Mouse (Mus musculus): ENCODE results near the gene Smarcd1. TPM values are rescaled to one million over a fixed set of nuclear protein-coding genes. Genes with fewer than 3 reads are reported as not detected.

Smarcd1 gene
- polyA plus RNA-seq, 1 experiment from 2014 or later = 44.2 TPM

DNA sequence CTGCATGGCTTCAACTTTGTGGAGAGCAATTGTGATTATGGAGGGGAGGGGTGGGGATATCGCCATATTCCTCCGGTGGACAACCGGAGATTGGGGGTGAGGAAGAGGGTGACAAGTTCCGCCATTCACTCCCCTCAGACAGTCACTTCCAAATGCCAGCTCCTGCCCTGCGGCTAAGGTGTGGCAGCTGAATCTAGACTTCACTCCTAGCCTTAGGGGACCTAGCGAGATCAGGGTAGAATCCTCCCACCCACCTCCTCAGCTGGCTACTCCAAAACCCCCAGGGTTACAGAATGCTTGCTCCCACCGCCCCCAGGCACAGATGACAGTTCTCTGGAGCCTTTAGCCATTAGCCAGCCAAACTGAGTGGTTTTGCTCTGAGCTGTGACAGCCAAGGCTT lies 22.9 kb upstream of the Smarcd1 start:
- no peak overlapping the region for H3K4me2 ChIP-seq (ENCODE audit: low read length)
- WGBS = 55% methylated on average over 7 of the region's 7 CpGs
- ATAC-seq (replicated peaks; ENCODE audit: low FRiP score, low read depth) = no peak

GRCm38 (mm10) chr15:99682880-99683279 lies 19.0 kb upstream of the Smarcd1 start:
- Histone ChIP-seq H3K4me1 (replicated peaks; ENCODE audit: insufficient read depth, low read length) (no peaks in the 10 kb centered on the region), H3K27me3 (ENCODE audit: insufficient read depth, low read length) (no peaks in the 10 kb centered on the region), H3K9ac (ENCODE audit: low read depth, low read length) (no peak overlapping the region), H3K9me3 (replicated peaks; ENCODE audit: low read length) (no peaks in the 10 kb centered on the region), H3K36me3 (ENCODE audit: insufficient read depth, low read length) (no peaks in the 10 kb centered on the region), H3K27ac (no peak overlapping the region), H3K4me2 (ENCODE audit: low read length) (no peak overlapping the region), H3K4me3 (replicated peaks; ENCODE audit: low read depth, low read length) (no peak overlapping the region)
- ATAC-seq (replicated peaks; ENCODE audit: low FRiP score, low read depth) = no peak
- TF ChIP-seq CTCF (IDR thresholded peaks at IDR 0.05; ENCODE audit: low read depth) = peak; percentile 50
- WGBS = 91% methylated on average over 7 of the region's 7 CpGs
- DNase-seq (ENCODE audit: low spot score) = no peak

More for the DNA sequence above, 22.9 kb upstream of the Smarcd1 start:
- no peak overlapping the region for H3K27ac ChIP-seq
- no peak for DNase-seq (ENCODE audit: low spot score)
- no peak overlapping the region for H3K9ac ChIP-seq (ENCODE audit: low read depth, low read length)
- no peaks in the 10 kb centered on the region for H3K9me3 ChIP-seq (replicated peaks; ENCODE audit: low read length)
- H3K4me3 ChIP-seq (replicated peaks; ENCODE audit: low read depth, low read length) = no peak overlapping the region
- H3K27me3 ChIP-seq (ENCODE audit: insufficient read depth, low read length) = no peaks in the 10 kb centered on the region
- no peak for TF ChIP-seq CTCF (IDR thresholded peaks at IDR 0.05; ENCODE audit: low read depth)
- no peaks in the 10 kb centered on the region for H3K36me3 ChIP-seq (ENCODE audit: insufficient read depth, low read length)
- no peaks in the 10 kb centered on the region for H3K4me1 ChIP-seq (replicated peaks; ENCODE audit: insufficient read depth, low read length)

GRCm38 (mm10) chr15:99684156-99684555 lies 17.8 kb upstream of the Smarcd1 start:
- no peak for DNase-seq (ENCODE audit: low spot score)
- H3K4me2 ChIP-seq (ENCODE audit: low read length) = no peak overlapping the region
- no peak overlapping the region for H3K27ac ChIP-seq
- WGBS = 89% methylated on average over 5 of the region's 5 CpGs
- TF ChIP-seq CTCF (IDR thresholded peaks at IDR 0.05; ENCODE audit: low read depth) = no peak
- no peak overlapping the region for H3K9ac ChIP-seq (ENCODE audit: low read depth, low read length)
- H3K36me3 ChIP-seq (ENCODE audit: insufficient read depth, low read length) = no peaks in the 10 kb centered on the region
- ATAC-seq (replicated peaks; ENCODE audit: low FRiP score, low read depth) = no peak
- no peaks in the 10 kb centered on the region for H3K9me3 ChIP-seq (replicated peaks; ENCODE audit: low read length)
- no peaks in the 10 kb centered on the region for H3K4me1 ChIP-seq (replicated peaks; ENCODE audit: insufficient read depth, low read length)
- no peak overlapping the region for H3K4me3 ChIP-seq (replicated peaks; ENCODE audit: low read depth, low read length)
- H3K27me3 ChIP-seq (ENCODE audit: insufficient read depth, low read length) = no peaks in the 10 kb centered on the region

DNA sequence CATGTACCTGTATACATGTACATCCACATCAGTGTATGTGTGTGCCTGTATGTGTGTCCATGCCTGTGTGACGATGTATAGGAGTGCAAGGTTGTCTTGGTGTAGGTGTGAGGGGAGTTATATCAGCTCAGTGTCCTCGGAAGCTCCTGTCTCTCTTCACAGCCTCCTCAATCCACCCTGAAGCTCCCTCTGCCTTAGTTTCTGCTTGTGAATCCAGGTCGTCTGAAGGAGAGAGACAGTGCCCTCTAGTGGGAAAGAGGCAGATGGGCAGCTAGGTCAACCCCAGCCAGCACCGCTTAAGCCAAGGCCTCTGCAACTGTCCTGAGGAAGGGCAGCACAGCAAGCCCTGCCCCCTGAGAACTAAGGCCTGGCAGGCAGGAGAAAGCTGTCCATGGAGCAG lies 13.2 kb upstream of the Smarcd1 start:
- H3K4me2 ChIP-seq (ENCODE audit: low read length) = no peak overlapping the region
- no peaks in the 10 kb centered on the region for H3K9me3 ChIP-seq (replicated peaks; ENCODE audit: low read length)
- no peaks in the 10 kb centered on the region for H3K4me1 ChIP-seq (replicated peaks; ENCODE audit: insufficient read depth, low read length)
- no peak overlapping the region for H3K4me3 ChIP-seq (replicated peaks; ENCODE audit: low read depth, low read length)
- ATAC-seq (replicated peaks; ENCODE audit: low FRiP score, low read depth) (no peak), DNase-seq (ENCODE audit: low spot score) (peak; percentile 92)
- no peaks in the 10 kb centered on the region for H3K27me3 ChIP-seq (ENCODE audit: insufficient read depth, low read length)
- H3K36me3 ChIP-seq (ENCODE audit: insufficient read depth, low read length) = no peaks in the 10 kb centered on the region
- H3K27ac ChIP-seq = no peak overlapping the region
- peak; percentile 93 for TF ChIP-seq CTCF (IDR thresholded peaks at IDR 0.05; ENCODE audit: low read depth)
- H3K9ac ChIP-seq (ENCODE audit: low read depth, low read length) = no peak overlapping the region
- 4% methylated on average over 4 of the region's 4 CpGs for WGBS

GRCm38 (mm10) chr15:99690924-99691323 lies 11.0 kb upstream of the Smarcd1 start:
- DNase-seq (ENCODE audit: low spot score) (no peak), ATAC-seq (replicated peaks; ENCODE audit: low FRiP score, low read depth) (no peak)
- no peak overlapping the region for H3K4me3 ChIP-seq (replicated peaks; ENCODE audit: low read depth, low read length)
- no peak overlapping the region for H3K27ac ChIP-seq
- no peaks in the 10 kb centered on the region for H3K36me3 ChIP-seq (ENCODE audit: insufficient read depth, low read length)
- WGBS = 22% methylated on average over 4 of the region's 4 CpGs
- H3K4me1 ChIP-seq (replicated peaks; ENCODE audit: insufficient read depth, low read length) = no peaks in the 10 kb centered on the region
- TF ChIP-seq CTCF (IDR thresholded peaks at IDR 0.05; ENCODE audit: low read depth) = no peak
- no peak overlapping the region for H3K9ac ChIP-seq (ENCODE audit: low read depth, low read length)
- H3K9me3 ChIP-seq (replicated peaks; ENCODE audit: low read length) = no peaks in the 10 kb centered on the region
- H3K4me2 ChIP-seq (ENCODE audit: low read length) = no peak overlapping the region
- H3K27me3 ChIP-seq (ENCODE audit: insufficient read depth, low read length) = no peaks in the 10 kb centered on the region

DNA sequence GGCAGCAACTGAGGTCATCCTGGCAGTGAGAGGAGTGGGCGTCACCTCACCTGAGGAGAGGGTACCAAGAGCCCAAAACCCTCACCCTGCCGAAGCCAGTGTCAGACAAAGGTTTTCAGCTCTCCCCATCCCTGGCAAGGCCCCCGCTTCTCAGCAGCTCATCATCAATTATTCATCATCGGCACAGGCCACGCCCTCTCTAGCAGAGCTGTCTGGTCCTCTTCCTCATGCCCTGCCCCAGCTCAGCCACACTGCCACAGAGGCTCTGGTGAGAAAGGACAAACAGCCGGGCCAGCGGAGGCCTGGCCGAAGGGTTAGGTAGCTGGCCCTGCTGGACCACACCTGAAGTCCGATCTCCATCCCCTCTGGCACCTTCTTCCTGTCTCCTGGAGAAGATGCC lies 10.0 kb upstream of the Smarcd1 start:
- Histone ChIP-seq H3K4me1 (replicated peaks; ENCODE audit: insufficient read depth, low read length) (no peaks in the 10 kb centered on the region), H3K4me3 (replicated peaks; ENCODE audit: low read depth, low read length) (no peak overlapping the region), H3K9me3 (replicated peaks; ENCODE audit: low read length) (no peaks in the 10 kb centered on the region), H3K27ac (no peak overlapping the region), H3K4me2 (ENCODE audit: low read length) (no peak overlapping the region), H3K9ac (ENCODE audit: low read depth, low read length) (no peak overlapping the region), H3K36me3 (ENCODE audit: insufficient read depth, low read length) (no peaks in the 10 kb centered on the region), H3K27me3 (ENCODE audit: insufficient read depth, low read length) (no peaks in the 10 kb centered on the region)
- no peak for DNase-seq (ENCODE audit: low spot score)
- no peak for ATAC-seq (replicated peaks; ENCODE audit: low FRiP score, low read depth)
- WGBS = 45% methylated on average over 9 of the region's 9 CpGs
- no peak for TF ChIP-seq CTCF (IDR thresholded peaks at IDR 0.05; ENCODE audit: low read depth)

GRCm38 (mm10) chr15:99697309-99697708 lies 4.6 kb upstream of the Smarcd1 start:
- no peak for TF ChIP-seq CTCF (IDR thresholded peaks at IDR 0.05; ENCODE audit: low read depth)
- DNase-seq (ENCODE audit: low spot score) = peak; percentile 46
- WGBS = 5% methylated on average over 2 of the region's 2 CpGs

More at GRCm38 (mm10) chr15:99697309-99697708, 4.6 kb upstream of the Smarcd1 start:
- no peaks in the 10 kb centered on the region for H3K36me3 ChIP-seq (ENCODE audit: insufficient read depth, low read length)
- no peak overlapping the region for H3K4me3 ChIP-seq (replicated peaks; ENCODE audit: low read depth, low read length)
- ATAC-seq (replicated peaks; ENCODE audit: low FRiP score, low read depth) = no peak
- no peak overlapping the region for H3K9ac ChIP-seq (ENCODE audit: low read depth, low read length)
- H3K4me1 ChIP-seq (replicated peaks; ENCODE audit: insufficient read depth, low read length) = peaks cover 12% of the 10 kb centered on the region; the same call in 1 of the 2 replicates
- H3K27me3 ChIP-seq (ENCODE audit: insufficient read depth, low read length) = no peaks in the 10 kb centered on the region
- H3K9me3 ChIP-seq (replicated peaks; ENCODE audit: low read length) = no peaks in the 10 kb centered on the region
- no peak overlapping the region for H3K27ac ChIP-seq
- no peak overlapping the region for H3K4me2 ChIP-seq (ENCODE audit: low read length)
